Mouse (Mus musculus) frontal cortex, adult 2 months (tissue): ENCODE data around the gene Krt10. TPM values are rescaled to one million over a fixed set of nuclear protein-coding genes. Genes with fewer than 3 reads are reported as not detected.

Experiments used
- DNase-seq, 2 experiments: peaks; one replicate each; pipeline ENCODE4 v3.0.0; 2022; ENCODE audit warnings: low spot score in 1 of 2; ENCODE audit errors: extremely low spot score in 1 of 2
- polyA plus RNA-seq: library from polyadenylated mRNA; depleted of rRNA; stranded (reverse); fragments of >200 nt; gene quantifications from 2 replicates; pipeline ENCODE4 v1.2.3, GENCODE M21; 2012; rRNA removed

Gene Krt10
- 9.3 and 11.7 TPM in 2 replicates for polyA plus RNA-seq

GRCm38 (mm10) chr11:99389264-99389663, at the start of gene Krt10:
Gene Krt10, minus strand, starts transcription at chr11:99389364.
- DNase-seq, result no peak

GRCm38 (mm10) chr11:99437972-99438371, 48.8 kb upstream of the Krt10 start, which contains the start of gene Krt20:
Gene Krt20, minus strand, starts transcription at chr11:99438150.
- DNase-seq, result no peak

GRCm38 (mm10) chr11:99436625-99437024, 47.5 kb upstream of the Krt10 start:
- no peak for DNase-seq

- peak; percentile 11 to 35 for DNase-seq
Measured at GRCm38 (mm10) chr11:99430670-99431069, 41.5 kb upstream of the Krt10 start.

DNA sequence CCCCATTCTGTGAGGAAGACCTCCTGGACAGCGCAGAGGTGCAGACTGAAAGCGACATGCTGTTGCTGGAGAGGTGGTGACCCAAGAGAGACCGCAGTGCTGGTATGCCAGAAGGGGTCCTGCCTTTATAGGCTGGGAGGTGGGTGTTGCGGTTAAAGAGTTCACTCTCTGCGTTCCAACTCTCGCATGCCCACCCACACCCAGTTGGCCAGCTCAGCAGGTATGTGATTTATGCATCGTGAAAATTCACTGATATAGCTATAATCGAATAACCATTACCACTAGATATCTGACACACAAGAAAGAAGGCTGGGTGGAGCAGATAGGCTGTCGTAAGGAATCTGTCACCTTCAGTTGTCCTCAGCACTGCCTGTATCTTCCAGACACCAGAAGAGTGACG, 33.0 kb upstream of the Krt10 start, which contains the start of gene Krt12:
TSS of gene Krt12 (minus strand) at position 101 of the 400 bp plus-strand sequence.
- no peak for DNase-seq

DNA sequence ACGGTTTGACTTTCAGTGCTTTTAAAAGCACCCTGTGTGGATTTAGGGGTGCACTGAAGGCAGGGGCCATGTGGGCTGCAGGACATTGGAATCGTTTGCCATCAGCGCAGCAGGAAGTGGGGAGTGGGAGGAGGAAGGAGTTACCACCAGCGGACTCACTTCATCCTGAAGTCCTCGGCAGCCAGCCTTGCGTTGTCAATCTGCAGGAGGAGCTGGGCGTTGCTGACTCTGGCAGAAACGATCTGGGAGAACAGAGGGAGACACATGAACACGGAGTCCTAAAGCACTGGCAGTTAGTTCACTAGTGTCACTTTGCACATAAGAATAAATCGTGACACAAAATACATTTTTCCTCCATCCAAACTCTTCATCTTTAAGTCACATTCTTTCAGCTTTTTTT, 31.4 kb upstream of the Krt10 start:
- DNase-seq, result peak in 1 of 2 experiments; percentile 50

DNA sequence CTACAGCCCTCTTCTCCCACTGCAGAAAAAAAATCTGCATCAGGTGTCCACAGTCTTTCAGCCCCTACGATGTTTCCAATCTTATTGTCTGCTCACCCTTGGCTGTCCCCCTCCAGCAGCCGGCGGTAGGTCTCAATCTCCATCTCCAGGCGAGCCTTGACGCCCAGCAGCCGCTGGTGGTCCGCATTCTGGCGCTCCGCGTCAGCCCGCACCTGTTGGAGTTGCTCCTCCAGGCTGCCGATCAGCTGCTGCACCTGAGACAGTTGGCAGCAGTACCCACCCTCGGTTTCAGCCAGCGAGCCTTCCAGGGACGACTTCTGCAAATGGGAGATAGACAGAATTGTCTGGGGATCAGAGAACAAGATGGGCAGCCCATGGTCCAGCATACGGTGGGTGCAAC, 28.7 kb upstream of the Krt10 start:
- no peak for DNase-seq

DNA sequence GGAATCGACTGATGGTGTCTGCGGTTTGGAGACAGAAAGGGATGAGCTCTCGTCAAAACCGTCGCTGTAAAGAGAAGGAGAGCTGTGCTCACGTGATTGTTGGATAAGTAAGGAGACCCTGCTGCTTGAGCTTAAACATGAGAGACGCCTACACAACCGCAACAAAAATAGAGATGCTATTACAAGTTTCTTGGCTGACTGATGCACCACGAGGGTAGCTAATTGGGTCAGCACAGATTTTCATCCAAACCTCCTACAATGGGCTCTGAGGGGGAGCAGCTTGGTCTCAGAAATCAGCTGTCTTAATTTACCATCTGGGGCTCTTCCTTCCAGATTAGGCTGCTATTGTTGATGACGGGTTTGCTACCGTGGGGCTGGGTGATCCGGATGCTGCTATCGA, 27.7 kb upstream of the Krt10 start:
- DNase-seq, result peak; percentile 85 to 87

DNA sequence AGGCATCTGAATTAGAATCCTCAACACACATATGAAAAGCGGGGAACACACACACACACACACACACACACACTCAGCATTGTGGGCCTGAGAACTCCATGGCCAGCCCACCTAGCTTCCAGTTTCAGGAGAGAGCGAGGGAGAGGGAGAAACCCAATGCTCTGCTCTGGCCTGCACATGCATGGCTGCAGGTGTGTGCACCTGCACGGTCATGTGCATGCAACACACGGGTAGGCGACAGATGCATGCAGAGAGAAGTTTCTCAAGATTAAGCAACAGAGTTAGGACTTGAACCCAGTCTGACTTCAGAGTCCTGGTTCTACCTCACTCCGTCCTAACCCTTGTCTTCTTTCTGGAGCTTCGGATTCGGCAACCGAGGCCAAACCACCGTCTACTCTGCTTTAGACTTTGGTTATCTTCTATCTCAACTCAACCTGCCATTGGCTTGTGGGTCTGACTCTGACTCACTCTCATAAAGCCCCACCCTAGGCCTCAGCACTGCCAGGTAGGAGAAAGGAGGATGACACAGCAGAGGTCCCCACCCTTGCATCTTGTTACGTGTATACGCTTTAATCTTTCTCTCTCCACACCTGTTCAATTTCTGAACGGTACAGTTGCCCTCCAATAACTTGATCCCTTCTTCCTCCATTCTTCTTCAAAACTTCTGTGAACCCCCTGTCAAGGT, 25.4 kb upstream of the Krt10 start:
- DNase-seq, result no peak

DNA sequence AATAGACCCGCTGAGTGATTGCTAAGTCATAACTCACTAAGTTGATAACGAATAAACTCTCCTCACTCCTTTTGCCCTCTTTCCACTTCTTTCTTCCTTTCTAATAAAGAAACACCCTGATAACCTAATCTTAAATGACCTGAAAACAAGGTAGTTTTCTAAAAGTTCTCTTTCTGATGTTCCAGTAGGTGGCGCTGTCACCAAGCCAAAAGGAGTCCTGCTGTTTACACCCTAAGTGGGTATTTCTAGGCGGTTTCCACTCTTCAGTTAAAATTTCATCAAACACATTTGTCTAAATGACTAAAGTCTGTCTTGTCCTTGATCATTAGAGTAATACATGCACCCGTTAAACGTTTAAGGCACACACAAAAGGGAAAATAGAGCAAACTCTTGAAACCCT, 24.1 kb upstream of the Krt10 start:
- DNase-seq, result peak in 1 of 2 experiments; percentile 78

DNA sequence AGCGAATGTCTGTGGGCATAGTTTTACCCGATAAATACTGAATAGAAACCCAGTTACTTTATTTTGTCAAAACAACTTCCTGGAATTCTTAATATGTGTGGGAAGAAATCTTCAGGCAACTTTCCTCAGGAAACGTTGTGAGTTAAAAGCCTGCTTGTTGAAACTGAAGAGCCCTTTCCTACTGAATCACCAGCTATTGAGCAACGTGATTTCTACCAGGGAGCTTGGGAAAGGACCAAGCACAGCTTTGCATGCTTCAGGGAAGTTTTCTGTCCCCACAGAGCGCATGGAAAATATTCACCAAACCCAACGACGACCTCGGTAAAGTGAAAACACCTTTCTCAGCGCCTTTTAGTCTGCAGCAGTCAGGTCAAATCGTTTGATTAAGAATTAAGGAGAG, 17.0 kb upstream of the Krt10 start:
- DNase-seq, result no peak

DNA sequence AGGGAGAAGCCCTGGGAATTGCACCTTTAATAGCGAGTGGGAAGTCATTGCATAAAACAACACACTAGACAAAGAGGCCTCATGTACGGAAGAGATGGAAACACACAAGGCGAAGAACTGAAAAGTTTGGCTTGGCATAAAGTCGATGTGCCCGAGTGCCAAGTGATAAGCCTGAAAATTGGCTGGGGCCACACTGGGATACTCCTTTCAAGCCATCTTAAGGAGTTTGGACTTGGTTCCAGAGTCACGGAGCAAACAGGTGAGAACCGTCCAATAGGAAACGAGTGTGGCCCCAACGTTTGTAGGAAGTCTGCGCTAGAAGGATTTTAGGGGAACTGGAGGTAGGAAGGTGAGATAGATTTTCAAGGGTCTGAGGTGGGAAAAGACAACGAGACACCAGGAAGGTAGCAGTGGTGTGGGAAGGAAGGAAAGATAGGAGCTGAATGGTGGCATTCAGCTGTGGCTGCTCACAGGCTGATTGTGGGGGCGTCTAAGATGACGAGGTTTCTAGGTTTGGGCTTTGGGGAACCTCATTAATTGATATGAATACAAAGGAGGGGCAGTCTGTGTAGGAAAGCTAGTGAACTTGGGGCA, 10.9 kb upstream of the Krt10 start:
- DNase-seq, result no peak

- DNase-seq, result no peak
Measured at GRCm38 (mm10) chr11:99398832-99399231, 9.7 kb upstream of the Krt10 start.

GRCm38 (mm10) chr11:99398084-99398483, 8.9 kb upstream of the Krt10 start:
- DNase-seq, result no peak

GRCm38 (mm10) chr11:99396661-99397060, 7.5 kb upstream of the Krt10 start:
- no peak for DNase-seq

DNA sequence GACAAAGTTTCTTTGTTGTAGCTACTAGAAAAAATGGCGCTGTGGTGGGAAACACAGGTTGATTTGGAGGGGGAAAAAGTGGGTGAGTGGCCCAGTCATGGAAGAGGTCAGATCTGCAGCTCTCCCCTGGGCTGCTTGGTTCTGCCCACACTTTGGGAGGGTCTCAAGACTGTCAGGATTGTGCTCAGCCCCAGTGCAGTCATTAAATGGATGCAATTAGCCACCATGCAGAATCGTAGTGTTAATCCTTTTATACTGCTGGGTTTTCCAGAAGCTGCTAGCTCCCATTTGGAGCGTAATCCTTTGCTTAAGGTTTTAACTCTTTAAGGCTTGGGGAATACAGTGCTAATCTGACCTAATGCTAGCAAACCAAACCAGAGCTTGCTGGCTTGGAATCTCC, 6.9 kb upstream of the Krt10 start:
- no peak for DNase-seq

DNA sequence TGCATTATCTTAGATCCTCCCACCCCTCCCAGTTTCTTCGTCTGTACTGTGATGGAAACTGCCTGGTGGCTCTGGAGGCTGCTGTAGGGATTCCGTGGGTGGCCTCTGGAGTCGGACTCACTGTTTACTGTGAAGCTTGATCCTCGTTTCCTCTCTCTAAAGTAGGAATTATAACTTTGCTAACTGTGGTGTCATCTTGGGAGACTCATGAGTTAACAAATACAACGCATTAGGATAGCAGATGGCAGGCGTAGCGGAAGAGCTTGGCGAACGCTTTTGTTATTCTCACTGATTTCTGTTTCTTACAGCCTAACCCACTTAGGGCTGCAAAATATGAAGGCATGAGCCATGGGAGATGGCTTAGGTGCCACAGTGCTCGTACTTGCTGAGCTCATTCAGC, 3.3 kb upstream of the Krt10 start:
- peak in 1 of 2 experiments; percentile 48 for DNase-seq

- DNase-seq, result no peak
Measured at GRCm38 (mm10) chr11:99391375-99391774, 2.2 kb upstream of the Krt10 start.

DNA sequence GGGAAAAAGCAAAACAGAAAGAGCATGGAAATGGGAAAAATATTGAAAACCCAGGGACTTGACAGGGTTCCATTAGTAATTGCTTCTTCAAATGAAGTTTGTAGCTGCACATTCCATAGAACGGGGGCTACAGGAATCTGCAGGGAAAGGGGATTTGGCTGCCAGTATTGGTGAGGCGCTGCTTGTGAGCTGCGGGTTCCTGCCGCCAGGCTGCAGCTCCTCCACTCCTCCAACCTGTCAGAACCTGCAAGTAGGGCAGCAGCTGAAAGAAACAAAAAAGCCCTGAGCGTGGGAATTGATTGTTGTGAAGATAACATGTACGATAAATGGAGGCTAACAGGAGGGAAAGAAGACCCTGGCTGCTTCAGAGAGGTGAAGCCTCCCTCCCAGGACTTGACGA, 1.7 kb upstream of the Krt10 start:
- DNase-seq, result no peak

GRCm38 (mm10) chr11:99388661-99389060, 503 bp downstream of the Krt10 start:
- no peak for DNase-seq

DNA sequence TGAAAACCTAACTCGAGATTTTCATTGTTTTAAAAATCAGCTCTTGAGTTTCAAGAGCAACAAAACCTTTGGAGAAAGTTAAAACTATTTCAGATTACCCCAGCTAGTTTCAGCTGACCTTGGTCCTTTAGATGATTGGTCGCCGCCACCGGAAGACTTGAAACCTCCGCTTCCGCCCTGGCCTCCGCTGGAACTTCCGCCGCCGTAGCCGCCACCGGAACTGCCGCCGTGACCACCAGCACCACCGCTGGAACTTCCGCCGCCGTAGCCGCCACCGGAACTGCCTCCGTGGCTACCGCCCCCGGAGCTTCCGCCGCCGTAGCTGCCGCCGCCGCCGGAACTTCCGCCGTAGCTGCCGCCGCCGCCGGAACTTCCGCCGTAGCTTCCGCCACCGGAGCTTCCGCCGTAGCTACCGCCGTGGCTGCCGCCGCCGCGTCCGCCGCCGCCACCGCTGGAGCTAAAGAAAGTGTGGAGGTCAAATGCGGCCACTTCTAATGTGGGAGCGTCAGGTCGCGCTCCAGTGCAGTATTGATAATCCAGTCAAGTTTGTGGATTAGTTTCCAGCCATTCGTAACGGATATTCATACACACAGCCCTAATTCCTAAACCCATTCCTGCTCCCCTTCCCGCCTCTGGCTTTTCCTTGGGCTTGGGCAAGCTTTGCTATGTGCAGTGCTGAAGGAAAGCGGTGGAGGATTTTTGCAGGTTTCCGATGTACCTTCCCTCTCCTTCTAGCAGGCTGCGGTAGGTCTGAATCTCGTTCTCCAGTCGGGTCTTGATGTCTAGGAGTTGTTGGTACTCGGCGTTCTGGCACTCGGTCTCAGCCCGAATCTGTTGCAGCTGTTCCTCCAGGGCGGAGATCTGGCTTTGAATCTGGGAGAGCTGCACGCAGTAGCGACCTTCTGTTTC, 3.1 kb downstream of the Krt10 start:
- peak; percentile 71 to 91 for DNase-seq
